12 mouse cellular contexts compared by ENCODE assay signal in genomic region chr12:85146881-85147280, GRCm38 (mm10). TPM values are rescaled to one million over a fixed set of nuclear protein-coding genes. Genes with fewer than 3 reads are reported as not detected.
"Had no signal": no experiment of that assay in that cellular context is flagged by ENCODE, and none has a peak within 500 bp of the region (broad histone marks: within the 10 kb centered on the region; RNA-seq: fewer than 3 reads in every experiment).

No protein-coding gene starts in this region.

- H3K36me3 ChIP-seq: limb, embryonic 13.5 days; liver, embryonic 13.5 days; midbrain, embryonic 12.5 days had no signal

- H3K9ac ChIP-seq: limb, embryonic 13.5 days; liver, embryonic 13.5 days; lung, embryonic 14.5 days; midbrain, embryonic 12.5 days had no signal

- H3K4me2 ChIP-seq: limb, embryonic 13.5 days; liver, embryonic 13.5 days; lung, embryonic 14.5 days; midbrain, embryonic 12.5 days had no signal

- DNase-seq: kidney, adult 11 months; kidney, adult 8-10 months; layer of hippocampus, postnatal 36 days; liver, embryonic 13.5 days; thymus, adult 2 months; thymus, postnatal 14 days; thymus, postnatal 4 days had no signal

- H3K4me3 ChIP-seq: left cerebral cortex, adult 2 months; limb, embryonic 13.5 days; liver, embryonic 13.5 days; midbrain, embryonic 12.5 days had no signal

- H3K9me3 ChIP-seq: limb, embryonic 13.5 days; liver, embryonic 13.5 days; midbrain, embryonic 12.5 days had no signal

- H3K27ac ChIP-seq: left cerebral cortex, adult 2 months; limb, embryonic 13.5 days; liver, embryonic 13.5 days; macrophage; midbrain, embryonic 12.5 days had no signal

RNA-seq across cellular contexts. Expression of gene Rps6kl1, which starts 4.2 kb away (rescaled TPM):
- polyA plus RNA-seq: macrophage had no signal
